Mouse (Mus musculus) splenic B cell, adult 2 months (primary cell): ENCODE results near the gene Cnp.

Experiments used
- DNase-seq: peaks from one replicate; pipeline ENCODE4 v3.0.0-alpha.2; 2011; ENCODE audit warnings: low read depth, low spot score
- H3K27me3 ChIP-seq: 2 replicates; pipeline ENCODE4 v1.6.1; 2012; ENCODE audit warnings: mild to moderate bottlenecking, low read length, moderate library complexity, mixed read lengths; ENCODE audit not compliant: control insufficient read depth, poor library complexity, insufficient read depth, severe bottlenecking
- H3K36me3 ChIP-seq: 2 replicates; pipeline ENCODE4 v1.6.1; 2012; ENCODE audit warnings: mild to moderate bottlenecking, low read length, moderate library complexity, mixed read lengths; ENCODE audit not compliant: control insufficient read depth, poor library complexity, insufficient read depth, severe bottlenecking

Gene Cnp

DNA sequence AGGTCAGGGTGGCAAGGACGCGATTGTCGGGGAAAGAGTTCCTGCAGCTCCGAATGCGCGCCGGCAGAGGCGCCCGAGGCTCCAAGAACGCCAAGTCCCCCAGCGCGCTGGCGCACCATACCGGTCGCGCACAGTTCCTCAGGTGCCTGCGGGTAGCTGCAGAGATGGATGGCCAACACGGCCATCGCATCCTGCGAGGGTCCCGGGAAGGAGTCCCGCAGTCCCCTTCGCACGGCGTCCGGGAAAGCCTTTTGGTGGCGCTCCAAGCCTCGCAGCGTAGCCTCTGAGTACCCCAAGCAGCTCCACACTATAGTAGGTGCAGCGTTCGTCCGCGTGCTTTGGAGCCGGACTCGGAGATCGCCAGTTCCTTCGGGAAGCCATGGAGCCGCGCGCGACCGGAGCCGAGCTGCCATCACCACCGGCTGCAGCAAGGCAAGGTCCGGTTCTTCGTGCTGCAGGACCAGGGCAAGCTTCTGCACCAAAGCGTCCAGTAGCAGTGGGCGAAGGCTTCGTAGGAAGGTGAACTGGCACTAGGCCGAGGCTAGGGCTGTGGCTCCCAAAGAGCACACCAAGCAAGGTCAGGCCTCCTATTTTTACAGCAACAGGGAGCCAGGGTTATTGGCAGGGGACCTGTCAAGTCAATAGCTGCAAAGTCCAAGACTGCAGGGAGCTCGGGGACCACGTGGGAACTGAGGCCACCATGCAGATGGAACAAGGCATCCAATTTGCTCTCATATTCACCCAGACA is 65.6 kb downstream of the Cnp start:
- peak; percentile 59 for DNase-seq
- no peaks in the 10 kb centered on the region for H3K36me3 ChIP-seq

More for the DNA sequence above, 65.6 kb downstream of the Cnp start:
- peaks cover 2% of the 10 kb centered on the region; the same call in 1 of the 2 replicates for H3K27me3 ChIP-seq
